Mouse (Mus musculus) kidney, postnatal 0 days (tissue): ENCODE results near the gene Minos1. TPM values are rescaled to one million over a fixed set of nuclear protein-coding genes. Genes with fewer than 3 reads are reported as not detected.

Source experiments
- ATAC-seq: fragments of 200-750 bp; cut with Nextera tagmentation; replicated peaks from 2 replicates; pipeline ENCODE4 v1.8.0; 2017; ENCODE audit warnings: low read depth, moderate number of reproducible peaks, moderate TSS enrichment, moderate library complexity; ENCODE audit not compliant: low FRiP score
- DNase-seq: peaks from one replicate; pipeline ENCODE4 v3.0.0-alpha.2; 2016; ENCODE audit warnings: low spot score
- H3K27ac ChIP-seq: fragments of 300-500 bp; sonication (generic); 2 replicates; pipeline ENCODE4 v1.5.1; 2014; ENCODE audit warnings: mild to moderate bottlenecking
- H3K27me3 ChIP-seq: fragments of 300-500 bp; sonication (generic); 2 replicates; pipeline ENCODE4 v1.6.1; 2014; ENCODE audit warnings: low read length, mixed read lengths; ENCODE audit not compliant: insufficient read depth
- H3K36me3 ChIP-seq: fragments of 300-500 bp; sonication (generic); 2 replicates; pipeline ENCODE4 v1.6.1; 2014; ENCODE audit warnings: low read length, mixed read lengths; ENCODE audit not compliant: insufficient read depth
- H3K4me1 ChIP-seq: fragments of 300-500 bp; sonication (generic); replicated peaks from 2 replicates; pipeline ENCODE4 v1.6.1; 2014; ENCODE audit warnings: antibody characterized with exemption, low read length, mixed read lengths; ENCODE audit not compliant: insufficient read depth
- H3K4me2 ChIP-seq: fragments of 300-500 bp; sonication (generic); 2 replicates; pipeline ENCODE4 v1.6.1; 2014; ENCODE audit warnings: mild to moderate bottlenecking, low read length, moderate library complexity, mixed read lengths
- H3K4me3 ChIP-seq: fragments of 300-500 bp; sonication (generic); replicated peaks from 2 replicates; pipeline ENCODE4 v1.5.1; 2014; ENCODE audit warnings: low read depth, low read length
- H3K9ac ChIP-seq: fragments of 300-500 bp; sonication (generic); 2 replicates; pipeline ENCODE4 v1.6.1; 2014; ENCODE audit warnings: low read depth, low read length
- H3K9me3 ChIP-seq: fragments of 300-500 bp; sonication (generic); replicated peaks from 2 replicates; pipeline ENCODE4 v1.6.1; 2016; ENCODE audit warnings: low read length, inconsistent platforms, mixed read lengths
- CTCF ChIP-seq: IDR thresholded peaks from 2 replicates; pipeline ENCODE4 v1.5.1; 2016; ENCODE audit warnings: antibody characterized with exemption, low read depth, mild to moderate bottlenecking, moderate library complexity
- WGBS: fragments of 180-500 bp; shearing (Covaris S2); extraction: QIAGEN DNeasy Blood & Tissue Kit; methylation state at CpG from one replicate; pipeline ENCODE4 v1.1.7; 2014; 5-methylcytosine and 5-hydroxymethylcytosine counted together
- polyA plus RNA-seq: library from polyadenylated mRNA; unstranded; fragments of >200 nt; fragmentation: Nextera tagmentation; extraction: Ambion mirVana; gene quantifications from 2 replicates; pipeline ENCODE4 v1.2.1, GENCODE M21; 2015

The Minos1 gene
- polyA plus RNA-seq, 1 experiment from 2014 or later = 875 TPM

GRCm38 (mm10) chr4:139068287-139068686 lies 62.6 kb downstream of the Minos1 start:
- Histone ChIP-seq H3K4me1 (no peaks in the 10 kb centered on the region), H3K9ac (no peak overlapping the region), H3K4me2 (no peak overlapping the region), H3K27me3 (no peaks in the 10 kb centered on the region), H3K4me3 (no peak overlapping the region), H3K27ac (no peak overlapping the region), H3K36me3 (no peaks in the 10 kb centered on the region), H3K9me3 (no peaks in the 10 kb centered on the region)
- ATAC-seq = no peak
- no peak for DNase-seq
- WGBS = 22% methylated on average over 4 of the region's 4 CpGs
- TF ChIP-seq CTCF = no peak

GRCm38 (mm10) chr4:139064831-139065230 lies 66.1 kb downstream of the Minos1 start:
- no peak for DNase-seq
- Histone ChIP-seq H3K27ac (no peak overlapping the region), H3K4me1 (no peaks in the 10 kb centered on the region), H3K4me2 (no peak overlapping the region), H3K36me3 (no peaks in the 10 kb centered on the region), H3K27me3 (no peaks in the 10 kb centered on the region), H3K4me3 (no peak overlapping the region), H3K9me3 (no peaks in the 10 kb centered on the region), H3K9ac (no peak overlapping the region)
- ATAC-seq = no peak
- WGBS = 83% methylated on average over 5 of the region's 5 CpGs
- TF ChIP-seq CTCF = no peak

GRCm38 (mm10) chr4:139059569-139059968 lies 71.3 kb downstream of the Minos1 start:
- WGBS = 5% methylated on average over 7 of the region's 7 CpGs
- no peak overlapping the region for H3K4me2 ChIP-seq
- H3K4me3 ChIP-seq = no peak overlapping the region
- DNase-seq (peak; percentile 88), ATAC-seq (no peak)
- no peaks in the 10 kb centered on the region for H3K27me3 ChIP-seq
- H3K9ac ChIP-seq = no peak overlapping the region
- no peak for TF ChIP-seq CTCF
- no peaks in the 10 kb centered on the region for H3K4me1 ChIP-seq
- H3K36me3 ChIP-seq = no peaks in the 10 kb centered on the region
- H3K9me3 ChIP-seq = no peaks in the 10 kb centered on the region
- H3K27ac ChIP-seq = no peak overlapping the region

GRCm38 (mm10) chr4:139058029-139058428 lies 72.9 kb downstream of the Minos1 start:
- WGBS = 93% methylated on average over 5 of the region's 5 CpGs
- H3K27ac ChIP-seq = no peak overlapping the region
- TF ChIP-seq CTCF = no peak

GRCm38 (mm10) chr4:139057291-139057690 lies 73.6 kb downstream of the Minos1 start:
- no peak for TF ChIP-seq CTCF
- 79% methylated on average over 5 of the region's 5 CpGs for WGBS
- Histone ChIP-seq H3K9ac (no peak overlapping the region), H3K4me3 (no peak overlapping the region), H3K4me1 (no peaks in the 10 kb centered on the region), H3K9me3 (no peaks in the 10 kb centered on the region), H3K27me3 (no peaks in the 10 kb centered on the region), H3K36me3 (no peaks in the 10 kb centered on the region), H3K4me2 (no peak overlapping the region), H3K27ac (no peak overlapping the region)
- DNase-seq (no peak), ATAC-seq (no peak)

More at GRCm38 (mm10) chr4:139058029-139058428, 72.9 kb downstream of the Minos1 start:
- H3K4me2 ChIP-seq = no peak overlapping the region
- H3K4me3 ChIP-seq = no peak overlapping the region
- no peaks in the 10 kb centered on the region for H3K4me1 ChIP-seq
- H3K27me3 ChIP-seq = no peaks in the 10 kb centered on the region
- no peak overlapping the region for H3K9ac ChIP-seq
- DNase-seq = no peak
- no peak for ATAC-seq
- H3K9me3 ChIP-seq = no peaks in the 10 kb centered on the region
- no peaks in the 10 kb centered on the region for H3K36me3 ChIP-seq

- WGBS = 73% methylated on average over 3 of the region's 3 CpGs
- no peaks in the 10 kb centered on the region for H3K27me3 ChIP-seq
- TF ChIP-seq CTCF = no peak
Measured at GRCm38 (mm10) chr4:139055744-139056143, 75.2 kb downstream of the Minos1 start.

GRCm38 (mm10) chr4:139055336-139055735 lies 75.6 kb downstream of the Minos1 start:
- no peak overlapping the region for H3K4me3 ChIP-seq
- DNase-seq = no peak
- 81% methylated on average over 4 of the region's 4 CpGs for WGBS
- no peak overlapping the region for H3K9ac ChIP-seq
- no peak for TF ChIP-seq CTCF
- no peaks in the 10 kb centered on the region for H3K4me1 ChIP-seq
- H3K4me2 ChIP-seq = no peak overlapping the region
- no peaks in the 10 kb centered on the region for H3K9me3 ChIP-seq
- no peak overlapping the region for H3K27ac ChIP-seq
- ATAC-seq = no peak
- H3K36me3 ChIP-seq = no peaks in the 10 kb centered on the region
- no peaks in the 10 kb centered on the region for H3K27me3 ChIP-seq

More at GRCm38 (mm10) chr4:139055744-139056143, 75.2 kb downstream of the Minos1 start:
- Histone ChIP-seq H3K4me3 (no peak overlapping the region), H3K9ac (no peak overlapping the region), H3K4me1 (no peaks in the 10 kb centered on the region), H3K27ac (no peak overlapping the region), H3K36me3 (no peaks in the 10 kb centered on the region), H3K9me3 (no peaks in the 10 kb centered on the region), H3K4me2 (no peak overlapping the region)
- no peak for DNase-seq
- ATAC-seq = no peak
